Mouse (Mus musculus) ES-Bruce4 (cell line): ENCODE data around the gene BC034090. TPM values are rescaled to one million over a fixed set of nuclear protein-coding genes. Genes with fewer than 3 reads are reported as not detected.

Source experiments
- H3K27ac ChIP-seq: 2 replicates; pipeline ENCODE4 v1.5.1; 2012; ENCODE audit warnings: low read length, inconsistent platforms; ENCODE audit not compliant: insufficient read depth
- H3K27me3 ChIP-seq: 2 replicates; pipeline ENCODE4 v1.6.1; 2012; ENCODE audit warnings: mild to moderate bottlenecking, low read length, inconsistent platforms; ENCODE audit not compliant: control insufficient read depth, poor library complexity, insufficient read depth, severe bottlenecking
- H3K36me3 ChIP-seq: 2 replicates; pipeline ENCODE4 v1.6.1; 2012; ENCODE audit warnings: inconsistent platforms, mild to moderate bottlenecking, low read length, moderate library complexity; ENCODE audit not compliant: control insufficient read depth, poor library complexity, insufficient read depth, severe bottlenecking
- H3K4me1 ChIP-seq: one replicate; pipeline ENCODE4 v1.8.1; 2011; ENCODE audit warnings: low read length; ENCODE audit not compliant: control insufficient read depth, insufficient read depth
- H3K4me3 ChIP-seq: 2 replicates; pipeline ENCODE4 v1.5.1; 2011; ENCODE audit warnings: low read depth, mild to moderate bottlenecking, low read length
- H3K9ac ChIP-seq: 2 replicates; pipeline ENCODE4 v1.6.1; 2012; ENCODE audit warnings: low read depth, mild to moderate bottlenecking, inconsistent platforms; ENCODE audit not compliant: poor library complexity, severe bottlenecking
- H3K9me3 ChIP-seq: replicated peaks from 2 replicates; pipeline ENCODE4 v1.6.1; 2012; ENCODE audit warnings: mild to moderate bottlenecking, low read length, inconsistent platforms; ENCODE audit not compliant: control insufficient read depth, poor library complexity, insufficient read depth, severe bottlenecking
- CTCF ChIP-seq: IDR thresholded peaks from one replicate; pipeline ENCODE4 v1.8.1; 2011; ENCODE audit warnings: low read depth, low read length
- EP300 ChIP-seq: IDR thresholded peaks from 2 replicates; pipeline ENCODE4 v1.6.1; 2011; ENCODE audit warnings: low read depth, low read length; ENCODE audit not compliant: insufficient read depth
- POLR2A ChIP-seq: IDR thresholded peaks from one replicate; pipeline ENCODE4 v1.8.1; 2011; ENCODE audit warnings: low read length; ENCODE audit not compliant: insufficient read depth
- polyA plus RNA-seq: library from polyadenylated mRNA; stranded (reverse); fragments of >200 nt; gene quantifications from 2 replicates; pipeline ENCODE4 v1.2.4, GENCODE M21; 2011; ENCODE audit warnings: low read depth; ENCODE audit not compliant: missing spikeins, insufficient read depth, insufficient read length

Gene BC034090
- polyA plus RNA-seq, 1 experiment = 8.4 TPM

DNA sequence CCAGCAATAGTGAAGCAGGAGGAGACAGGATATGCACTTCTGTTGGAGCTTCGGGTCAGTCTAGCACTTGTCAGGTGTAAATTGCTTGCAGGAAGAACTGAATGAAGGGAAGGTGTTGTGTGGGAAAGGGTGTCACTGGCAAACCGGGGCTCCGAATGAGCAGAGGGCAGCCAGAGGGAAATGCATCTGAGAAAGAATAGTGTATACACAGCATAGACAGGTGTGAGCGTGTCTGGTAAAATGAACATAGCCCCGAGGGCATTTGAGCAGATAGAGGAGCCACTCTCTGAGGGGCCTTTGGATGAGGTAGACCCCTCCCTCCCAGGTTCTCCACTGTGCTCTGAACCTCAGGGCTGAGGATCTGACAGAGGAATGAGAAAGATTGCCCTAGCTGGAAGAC is 3.8 kb upstream of the BC034090 start:
- no peak overlapping the region for H3K4me3 ChIP-seq
- no peaks in the 10 kb centered on the region for H3K9me3 ChIP-seq
- H3K27me3 ChIP-seq = peaks cover 4% of the 10 kb centered on the region; the same call in 1 of the 2 replicates
- no peaks in the 10 kb centered on the region for H3K36me3 ChIP-seq
- H3K4me1 ChIP-seq = peaks cover 6% of the 10 kb centered on the region
- H3K9ac ChIP-seq = no peak overlapping the region
- TF ChIP-seq POLR2A (no peak), EP300 (peak; percentile 43; the same call in 1 of the 2 replicates)
- H3K27ac ChIP-seq = 0 out of 2 replicates have a peak overlapping the region, but pooled peaks have one; percentile 17

DNA sequence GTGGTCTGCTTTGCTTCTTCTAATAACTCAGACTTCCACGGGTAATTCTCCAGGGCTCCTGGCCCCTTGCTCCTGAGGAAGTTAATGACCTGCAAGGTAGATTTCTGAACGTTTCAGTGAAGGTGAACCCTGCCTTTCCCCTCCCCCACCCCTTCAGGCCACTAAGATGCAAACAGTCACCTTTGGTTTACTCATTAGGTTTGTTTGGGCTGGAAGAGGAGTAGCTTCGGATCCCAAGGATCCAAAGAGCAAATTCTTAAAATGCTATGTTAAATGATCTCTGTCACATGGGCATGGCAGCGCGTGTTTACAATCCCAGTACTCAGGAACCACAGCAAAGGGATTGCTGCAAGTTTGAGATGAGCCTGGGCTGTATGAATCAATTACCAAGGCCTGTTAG is 3.2 kb upstream of the BC034090 start:
- peaks cover 4% of the 10 kb centered on the region; the same call in 1 of the 2 replicates for H3K27me3 ChIP-seq

GRCm38 (mm10) chr1:155245516-155245915 is 1.3 kb upstream of the BC034090 start:
- TF ChIP-seq CTCF = no peak
- no peak for TF ChIP-seq POLR2A
- TF ChIP-seq EP300 = no peak
- Histone ChIP-seq H3K4me1 (peaks cover 6% of the 10 kb centered on the region), H3K27me3 (peaks cover 4% of the 10 kb centered on the region; the same call in 1 of the 2 replicates), H3K9ac (no peak overlapping the region), H3K4me3 (no peak overlapping the region), H3K27ac (no peak overlapping the region), H3K36me3 (no peaks in the 10 kb centered on the region), H3K9me3 (no peaks in the 10 kb centered on the region)

More for the DNA sequence above, 3.2 kb upstream of the BC034090 start:
- no peak overlapping the region for H3K9ac ChIP-seq
- TF ChIP-seq EP300 = no peak
- no peak for TF ChIP-seq CTCF
- TF ChIP-seq POLR2A = no peak
- H3K27ac ChIP-seq = 0 out of 2 replicates have a peak overlapping the region, but pooled peaks have one; percentile 17
- H3K36me3 ChIP-seq = no peaks in the 10 kb centered on the region
- peaks cover 6% of the 10 kb centered on the region for H3K4me1 ChIP-seq
- no peaks in the 10 kb centered on the region for H3K9me3 ChIP-seq
- no peak overlapping the region for H3K4me3 ChIP-seq

DNA sequence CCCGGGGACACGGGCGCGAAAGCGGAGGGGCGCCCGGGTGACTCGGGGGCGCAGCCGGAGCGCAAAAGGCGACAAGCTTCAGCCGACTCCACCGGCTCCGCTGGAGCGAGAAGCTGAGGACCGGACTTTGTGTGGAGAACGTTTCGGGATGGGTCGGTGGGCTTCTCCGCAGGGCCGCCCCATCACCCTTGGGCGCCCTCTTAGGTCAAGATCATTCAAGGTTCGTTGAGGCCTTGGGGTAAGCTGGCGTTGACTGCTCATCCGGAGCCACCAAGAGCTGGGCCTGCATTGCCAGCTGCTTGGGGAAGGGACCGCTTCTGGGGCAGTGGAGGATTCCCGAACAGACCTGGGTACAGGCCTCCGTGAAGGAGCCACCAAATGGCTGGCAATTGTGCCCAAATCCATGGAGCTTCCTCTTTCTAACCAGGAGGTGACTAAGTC is 547 bp upstream of the BC034090 start:
- peaks cover 4% of the 10 kb centered on the region; the same call in 1 of the 2 replicates for H3K27me3 ChIP-seq
- H3K4me1 ChIP-seq = peaks cover 6% of the 10 kb centered on the region
- no peaks in the 10 kb centered on the region for H3K9me3 ChIP-seq
- no peak for TF ChIP-seq CTCF
- TF ChIP-seq POLR2A = no peak
- no peak for TF ChIP-seq EP300
- peak overlapping the region; percentile 79 for H3K9ac ChIP-seq
- peak overlapping the region; percentile 40 for H3K4me3 ChIP-seq
- no peak overlapping the region for H3K27ac ChIP-seq
- no peaks in the 10 kb centered on the region for H3K36me3 ChIP-seq

- H3K9me3 ChIP-seq = no peaks in the 10 kb centered on the region
- H3K27me3 ChIP-seq = peaks cover 4% of the 10 kb centered on the region; the same call in 1 of the 2 replicates
- peaks cover 6% of the 10 kb centered on the region for H3K4me1 ChIP-seq
- no peak overlapping the region for H3K9ac ChIP-seq
- no peak overlapping the region for H3K27ac ChIP-seq
- no peaks in the 10 kb centered on the region for H3K36me3 ChIP-seq
- H3K4me3 ChIP-seq = no peak overlapping the region
- TF ChIP-seq POLR2A (no peak), CTCF (no peak), EP300 (no peak)
Measured at GRCm38 (mm10) chr1:155242488-155242745, 1.8 kb downstream of the BC034090 start.

GRCm38 (mm10) chr1:155241701-155242487 is 2.4 kb downstream of the BC034090 start:
- TF ChIP-seq POLR2A = no peak
- TF ChIP-seq CTCF = peak; percentile 35
- H3K36me3 ChIP-seq = no peaks in the 10 kb centered on the region
- peaks cover 2% of the 10 kb centered on the region for H3K4me1 ChIP-seq
- no peak overlapping the region for H3K9ac ChIP-seq
- no peaks in the 10 kb centered on the region for H3K9me3 ChIP-seq
- H3K27ac ChIP-seq = no peak overlapping the region
- H3K4me3 ChIP-seq = no peak overlapping the region
- H3K27me3 ChIP-seq = peaks cover 4% of the 10 kb centered on the region; the same call in 1 of the 2 replicates
